Mouse (Mus musculus): ENCODE results near the gene Gm17455. TPM values are rescaled to one million over a fixed set of nuclear protein-coding genes. Genes with fewer than 3 reads are reported as not detected.

Gene Gm17455
- polyA plus RNA-seq, 1 experiment from 2014 or later = 0.89 TPM

DNA sequence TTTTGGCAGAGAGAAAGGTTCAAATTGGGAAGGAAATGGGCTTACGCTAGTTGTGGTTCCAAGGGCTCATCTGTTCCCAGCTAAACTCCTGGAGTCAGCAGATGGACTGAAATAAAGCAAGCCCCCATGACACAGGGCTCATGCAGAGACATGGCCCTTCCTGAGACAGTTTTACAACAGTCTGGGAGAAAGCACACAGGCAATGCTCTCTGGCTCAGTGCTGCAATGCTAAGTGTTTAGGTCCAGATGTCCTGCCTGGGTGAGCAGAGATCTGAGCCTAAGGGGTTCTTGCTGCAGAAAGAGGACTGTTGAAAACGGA lies 37.3 kb upstream of the Gm17455 start:
- Histone ChIP-seq H3K36me3 (no peaks in the 10 kb centered on the region), H3K4me1 (peaks cover 32% of the 10 kb centered on the region), H3K27ac (peak overlapping the region; percentile 57; the same call in 1 of the 2 replicates), H3K9me3 (no peaks in the 10 kb centered on the region), H3K4me3 (no peak overlapping the region), H3K27me3 (ENCODE audit: insufficient read depth, poor library complexity, severe bottlenecking) (no peaks in the 10 kb centered on the region)
- DNase-seq (ENCODE audit: low spot score) = no peak
- 66% methylated on average over 2 of the region's 2 CpGs for WGBS

DNA sequence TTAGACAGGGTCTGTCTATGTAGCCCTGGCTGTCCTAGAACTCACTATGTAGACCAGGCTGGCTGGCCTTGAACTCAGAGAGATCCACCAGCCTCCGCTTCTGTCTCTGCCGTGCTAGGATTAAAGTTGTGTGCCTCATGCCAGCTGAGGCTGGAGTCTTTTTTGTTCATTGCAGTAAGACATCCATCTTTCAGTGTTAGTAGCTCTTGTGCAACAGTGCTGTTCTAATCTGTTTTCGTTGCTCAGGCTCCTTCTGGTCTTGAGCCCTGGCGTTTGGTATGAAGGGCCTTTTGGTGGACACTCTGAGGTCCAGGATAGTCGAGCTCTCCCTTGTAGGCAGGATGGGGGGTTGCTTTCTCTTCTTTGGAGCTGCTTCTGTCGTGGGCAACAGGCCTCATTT lies 36.1 kb upstream of the Gm17455 start:
- peaks cover 32% of the 10 kb centered on the region for H3K4me1 ChIP-seq
- DNase-seq (ENCODE audit: low spot score) = no peak
- 77% methylated on average over 6 of the region's 6 CpGs for WGBS
- H3K27ac ChIP-seq = no peak overlapping the region
- H3K27me3 ChIP-seq (ENCODE audit: insufficient read depth, poor library complexity, severe bottlenecking) = no peaks in the 10 kb centered on the region
- H3K4me3 ChIP-seq = no peak overlapping the region
- no peaks in the 10 kb centered on the region for H3K36me3 ChIP-seq
- H3K9me3 ChIP-seq = no peaks in the 10 kb centered on the region

DNA sequence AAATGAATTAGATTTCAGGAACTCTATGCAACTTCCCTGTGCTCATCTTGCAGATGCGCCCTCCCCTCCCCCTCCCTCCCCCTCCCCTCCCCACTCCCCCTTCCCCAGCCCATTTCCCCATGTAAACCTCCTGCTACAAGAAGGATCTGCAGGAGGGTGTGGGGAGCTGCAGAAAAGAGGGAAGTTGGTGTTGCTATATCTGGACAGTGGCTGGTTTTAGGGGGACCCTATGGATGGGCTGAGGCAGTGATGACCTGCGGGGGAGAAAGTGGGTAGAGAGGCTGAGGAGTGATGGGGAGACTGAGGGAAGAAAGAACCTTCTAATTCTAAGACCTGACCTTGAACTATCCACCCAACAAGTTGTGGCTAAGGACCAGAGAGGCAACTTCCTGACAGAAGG lies 32.4 kb upstream of the Gm17455 start:
- no peaks in the 10 kb centered on the region for H3K9me3 ChIP-seq
- no peaks in the 10 kb centered on the region for H3K27me3 ChIP-seq (ENCODE audit: insufficient read depth, poor library complexity, severe bottlenecking)
- peaks cover 19% of the 10 kb centered on the region for H3K4me1 ChIP-seq
- DNase-seq (ENCODE audit: low spot score) = no peak
- no peak overlapping the region for H3K27ac ChIP-seq
- H3K4me3 ChIP-seq = no peak overlapping the region
- WGBS = 77% methylated on average over 2 of the region's 2 CpGs
- H3K36me3 ChIP-seq = no peaks in the 10 kb centered on the region

DNA sequence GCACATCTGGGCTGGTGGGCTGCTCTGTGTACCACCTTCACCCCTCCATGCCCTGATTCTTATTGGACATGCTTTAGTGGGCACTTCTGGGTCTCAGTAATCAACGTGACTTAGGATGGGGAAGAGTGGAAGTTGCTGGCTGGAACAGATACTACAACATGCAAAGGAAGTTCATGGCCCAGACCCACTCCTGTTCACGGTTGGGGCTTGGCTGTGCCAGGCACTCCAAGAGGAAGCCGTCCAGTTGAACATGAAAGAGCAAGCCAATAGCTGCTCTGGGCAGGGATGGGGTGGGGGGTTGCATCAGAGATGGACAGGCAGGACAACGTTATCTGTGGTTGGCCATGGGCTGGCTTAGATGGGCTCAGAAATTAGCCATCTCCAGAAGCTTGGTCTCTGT lies 31.6 kb upstream of the Gm17455 start:
- H3K4me1 ChIP-seq = peaks cover 19% of the 10 kb centered on the region
- no peak overlapping the region for H3K4me3 ChIP-seq
- H3K36me3 ChIP-seq = no peaks in the 10 kb centered on the region
- H3K27ac ChIP-seq = no peak overlapping the region
- H3K27me3 ChIP-seq (ENCODE audit: insufficient read depth, poor library complexity, severe bottlenecking) = no peaks in the 10 kb centered on the region
- 74% methylated on average over 4 of the region's 4 CpGs for WGBS
- no peak for DNase-seq (ENCODE audit: low spot score)
- H3K9me3 ChIP-seq = no peaks in the 10 kb centered on the region

DNA sequence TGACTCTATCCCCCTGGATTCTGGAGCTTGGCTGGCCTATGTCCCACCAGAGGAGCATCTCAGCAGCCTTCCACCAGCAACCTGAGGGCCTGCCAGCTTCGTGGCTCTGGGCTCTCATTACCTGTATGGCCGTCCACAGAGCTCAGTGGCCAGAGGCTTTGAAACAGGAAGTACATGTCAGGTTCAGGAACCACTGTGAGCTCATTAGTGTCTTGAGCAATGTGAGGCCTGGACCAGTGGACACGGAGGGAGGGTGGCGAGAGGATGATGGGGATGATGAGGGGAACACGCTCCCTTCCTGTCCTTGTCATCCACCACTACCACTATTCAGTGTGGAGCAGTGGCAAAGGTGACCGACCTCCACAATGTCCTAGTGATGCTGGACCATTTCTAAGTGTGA lies 30.1 kb upstream of the Gm17455 start:
- Histone ChIP-seq H3K27me3 (ENCODE audit: insufficient read depth, poor library complexity, severe bottlenecking) (no peaks in the 10 kb centered on the region), H3K27ac (no peak overlapping the region), H3K4me3 (no peak overlapping the region), H3K4me1 (peaks cover 25% of the 10 kb centered on the region), H3K9me3 (no peaks in the 10 kb centered on the region), H3K36me3 (no peaks in the 10 kb centered on the region)
- 80% methylated on average over 6 of the region's 6 CpGs for WGBS
- no peak for DNase-seq (ENCODE audit: low spot score)

DNA sequence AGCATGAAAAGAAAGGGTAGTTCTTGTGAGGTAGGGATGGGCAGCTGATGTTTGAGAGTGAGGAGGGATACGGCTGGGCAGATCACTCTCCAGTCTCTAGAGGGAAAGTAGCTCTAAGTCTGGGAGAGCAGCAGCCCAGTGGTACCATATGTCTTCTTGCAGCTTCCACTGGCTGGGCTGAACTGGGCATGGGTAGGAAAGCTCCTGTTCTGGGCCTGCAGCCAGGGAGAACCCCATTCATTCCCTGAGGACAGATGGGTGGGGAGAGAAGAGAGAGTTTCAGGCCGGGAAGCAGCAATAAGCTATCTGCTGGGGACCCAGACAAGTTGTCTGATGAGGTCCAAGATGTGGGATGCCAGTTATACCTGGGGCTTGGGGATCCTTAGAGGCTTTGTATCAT lies 29.4 kb upstream of the Gm17455 start:
- Histone ChIP-seq H3K9me3 (no peaks in the 10 kb centered on the region), H3K27me3 (ENCODE audit: insufficient read depth, poor library complexity, severe bottlenecking) (no peaks in the 10 kb centered on the region), H3K36me3 (no peaks in the 10 kb centered on the region), H3K27ac (no peak overlapping the region), H3K4me3 (no peak overlapping the region), H3K4me1 (peaks cover 18% of the 10 kb centered on the region)
- WGBS = 77% methylated on average over 2 of the region's 2 CpGs
- DNase-seq (ENCODE audit: low spot score) = no peak

DNA sequence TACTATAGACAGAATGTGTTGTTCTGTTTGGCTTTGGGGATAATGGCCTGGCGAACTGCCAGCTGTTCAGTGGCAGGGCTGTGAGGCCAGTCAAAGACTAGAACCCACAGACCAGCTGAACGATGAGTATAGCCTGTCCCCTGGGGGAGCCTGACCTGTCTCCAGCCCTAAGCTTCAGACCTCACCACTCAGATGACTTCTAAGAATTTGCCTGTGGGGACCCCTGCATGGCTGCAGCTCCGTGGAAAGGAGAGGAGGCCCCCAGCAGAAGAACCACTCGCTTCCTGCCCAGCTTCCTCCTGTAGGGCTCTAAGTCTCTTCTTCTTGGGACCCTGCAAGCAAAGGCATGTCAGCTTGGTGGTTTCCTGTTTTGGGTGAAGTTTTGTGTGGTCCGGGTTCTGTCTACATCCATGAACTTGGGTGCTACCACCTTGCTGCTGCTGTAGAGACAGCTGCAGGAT lies 28.9 kb upstream of the Gm17455 start:
- no peaks in the 10 kb centered on the region for H3K36me3 ChIP-seq
- peaks cover 14% of the 10 kb centered on the region for H3K4me1 ChIP-seq
- no peak for DNase-seq (ENCODE audit: low spot score)
- 72% methylated on average over 5 of the region's 5 CpGs for WGBS
- 0 out of 2 replicates have a peak overlapping the region, but pooled peaks have one; percentile 12 for H3K27ac ChIP-seq
- no peaks in the 10 kb centered on the region for H3K9me3 ChIP-seq
- no peak overlapping the region for H3K4me3 ChIP-seq
- no peaks in the 10 kb centered on the region for H3K27me3 ChIP-seq (ENCODE audit: insufficient read depth, poor library complexity, severe bottlenecking)

DNA sequence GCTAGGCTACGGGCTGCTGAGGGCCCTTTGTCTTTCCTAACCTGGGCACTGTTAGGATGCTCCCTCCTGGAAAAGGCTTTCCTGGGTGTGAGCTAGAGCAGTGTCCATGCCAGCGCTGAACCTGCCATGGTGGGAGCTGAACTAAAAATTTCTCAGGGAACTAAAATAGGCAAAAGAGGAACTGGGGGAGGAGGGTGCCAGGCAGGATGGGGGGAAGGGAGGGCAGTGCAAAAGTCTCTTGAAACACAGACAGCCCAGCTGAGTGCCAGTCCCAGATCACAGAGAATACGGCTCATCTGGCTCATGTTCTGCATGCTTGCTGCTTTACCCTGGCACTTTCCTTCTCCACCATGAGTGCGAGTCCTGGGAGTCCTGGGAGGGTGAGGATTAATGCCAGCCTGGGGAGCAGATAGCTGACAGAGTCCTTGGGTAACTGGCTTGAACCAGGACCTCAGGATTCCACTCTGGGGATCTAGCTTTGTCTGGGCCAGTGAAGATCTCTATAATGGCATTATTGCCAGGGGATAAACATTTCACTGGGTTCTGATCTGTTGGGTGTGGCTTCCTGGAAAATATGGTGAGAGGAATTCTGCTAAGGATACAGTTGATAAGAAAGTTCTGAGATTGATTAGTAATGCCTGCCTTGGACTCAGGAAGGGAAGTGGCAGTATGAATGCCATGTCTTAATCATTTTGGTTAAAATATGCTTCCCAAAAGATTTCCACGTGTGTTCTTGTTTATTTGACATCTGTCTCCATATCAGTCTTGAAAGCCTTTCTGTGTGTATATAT lies 27.7 kb upstream of the Gm17455 start:
- no peaks in the 10 kb centered on the region for H3K9me3 ChIP-seq
- H3K27ac ChIP-seq = no peak overlapping the region
- no peaks in the 10 kb centered on the region; the same call in 1 of the 2 replicates for H3K27me3 ChIP-seq (ENCODE audit: insufficient read depth, poor library complexity, severe bottlenecking)
- H3K36me3 ChIP-seq = no peaks in the 10 kb centered on the region
- H3K4me3 ChIP-seq = no peak overlapping the region
- no peak for DNase-seq (ENCODE audit: low spot score)
- 75% methylated on average over 5 of the region's 5 CpGs for WGBS
- H3K4me1 ChIP-seq = peaks cover 14% of the 10 kb centered on the region

DNA sequence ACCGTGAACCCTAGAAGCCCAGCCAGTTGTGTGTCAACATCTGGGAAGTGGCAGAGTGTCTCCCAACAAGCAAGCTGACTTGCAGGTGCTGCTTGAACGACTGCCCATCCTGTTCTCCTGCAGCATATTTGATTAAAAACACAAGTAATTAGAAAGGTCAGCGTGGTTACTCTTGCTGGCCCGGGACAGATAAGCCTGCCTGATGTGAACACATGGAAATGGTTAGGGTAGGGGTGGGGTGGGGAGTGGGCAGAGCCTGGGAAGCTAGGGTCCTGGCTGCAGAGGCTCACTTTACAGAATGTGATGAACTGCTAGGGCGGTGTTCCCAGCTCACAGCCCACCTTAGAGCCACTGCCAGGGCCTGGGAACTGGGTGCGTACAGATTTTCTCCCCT lies 26.0 kb upstream of the Gm17455 start:
- peaks cover 14% of the 10 kb centered on the region for H3K4me1 ChIP-seq
- WGBS = 34% methylated on average over 6 of the region's 6 CpGs
- no peaks in the 10 kb centered on the region; the same call in 1 of the 2 replicates for H3K27me3 ChIP-seq (ENCODE audit: insufficient read depth, poor library complexity, severe bottlenecking)
- DNase-seq (ENCODE audit: low spot score) = no peak
- H3K4me3 ChIP-seq = no peak overlapping the region
- no peaks in the 10 kb centered on the region for H3K9me3 ChIP-seq
- H3K27ac ChIP-seq = peak overlapping the region; percentile 59
- H3K36me3 ChIP-seq = no peaks in the 10 kb centered on the region

DNA sequence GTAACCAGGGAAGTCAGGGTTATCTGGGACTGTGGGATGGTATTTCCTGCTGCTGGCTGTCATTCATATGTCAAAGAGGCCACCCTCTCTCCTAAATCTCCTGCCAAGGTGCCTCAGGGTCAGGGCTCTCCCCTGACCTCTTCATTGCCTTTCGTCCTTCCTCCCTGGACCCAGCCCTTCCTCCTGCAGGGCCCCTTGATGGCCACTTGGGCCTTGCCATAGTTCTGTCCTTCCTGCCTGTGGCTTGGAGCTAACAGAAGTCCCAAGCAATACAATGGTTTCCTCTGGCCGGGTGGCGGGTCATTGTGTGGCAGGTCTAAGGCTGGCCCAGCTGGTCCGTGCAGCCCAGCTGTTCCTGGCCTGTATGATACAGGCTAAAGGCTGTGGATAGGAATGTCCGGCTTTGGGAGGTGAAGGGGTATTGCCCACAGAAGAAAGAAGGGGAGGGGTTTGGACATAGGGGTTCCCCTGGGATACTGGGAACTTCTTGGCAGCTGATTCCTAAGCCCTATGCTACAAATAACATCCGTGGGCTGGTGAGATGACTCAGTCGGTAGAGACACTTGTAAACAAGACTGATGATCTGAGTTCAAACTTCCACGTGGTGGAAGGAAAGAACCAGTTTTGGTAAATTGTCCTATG lies 25.5 kb upstream of the Gm17455 start:
- WGBS = 52% methylated on average over 8 of the region's 8 CpGs
- peaks cover 14% of the 10 kb centered on the region for H3K4me1 ChIP-seq
- H3K27ac ChIP-seq = peak overlapping the region; percentile 59
- DNase-seq (ENCODE audit: low spot score) = no peak
- no peaks in the 10 kb centered on the region; the same call in 1 of the 2 replicates for H3K27me3 ChIP-seq (ENCODE audit: insufficient read depth, poor library complexity, severe bottlenecking)
- H3K9me3 ChIP-seq = no peaks in the 10 kb centered on the region
- H3K4me3 ChIP-seq = no peak overlapping the region
- H3K36me3 ChIP-seq = no peaks in the 10 kb centered on the region

DNA sequence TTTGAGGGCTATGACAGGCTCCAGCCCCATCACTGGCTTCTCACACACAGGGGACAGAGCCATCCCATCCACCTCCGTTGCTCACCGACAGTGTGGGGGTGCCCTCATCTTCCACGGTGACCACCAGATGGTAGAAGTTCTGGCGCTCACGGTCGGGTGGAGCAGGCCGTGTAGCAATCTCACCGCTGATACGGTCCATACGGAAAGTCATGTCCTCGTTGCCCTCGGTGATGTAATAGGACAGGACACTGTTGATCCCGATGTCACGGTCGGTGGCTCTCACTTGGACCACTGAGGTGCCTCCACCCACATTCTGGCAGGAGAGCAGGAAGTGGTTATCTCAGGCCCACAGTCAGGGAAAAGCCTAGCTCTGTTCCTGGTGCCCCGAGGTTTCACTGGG lies 22.8 kb upstream of the Gm17455 start:
- DNase-seq (ENCODE audit: low spot score) = no peak
- WGBS = 78% methylated on average over 16 of the region's 16 CpGs
- no peaks in the 10 kb centered on the region for H3K9me3 ChIP-seq
- H3K27ac ChIP-seq = 0 out of 2 replicates have a peak overlapping the region, but pooled peaks have one; percentile 30
- H3K36me3 ChIP-seq = no peaks in the 10 kb centered on the region
- H3K4me3 ChIP-seq = no peak overlapping the region
- H3K27me3 ChIP-seq (ENCODE audit: insufficient read depth, poor library complexity, severe bottlenecking) = no peaks in the 10 kb centered on the region; the same call in 1 of the 2 replicates
- peaks cover 34% of the 10 kb centered on the region for H3K4me1 ChIP-seq

DNA sequence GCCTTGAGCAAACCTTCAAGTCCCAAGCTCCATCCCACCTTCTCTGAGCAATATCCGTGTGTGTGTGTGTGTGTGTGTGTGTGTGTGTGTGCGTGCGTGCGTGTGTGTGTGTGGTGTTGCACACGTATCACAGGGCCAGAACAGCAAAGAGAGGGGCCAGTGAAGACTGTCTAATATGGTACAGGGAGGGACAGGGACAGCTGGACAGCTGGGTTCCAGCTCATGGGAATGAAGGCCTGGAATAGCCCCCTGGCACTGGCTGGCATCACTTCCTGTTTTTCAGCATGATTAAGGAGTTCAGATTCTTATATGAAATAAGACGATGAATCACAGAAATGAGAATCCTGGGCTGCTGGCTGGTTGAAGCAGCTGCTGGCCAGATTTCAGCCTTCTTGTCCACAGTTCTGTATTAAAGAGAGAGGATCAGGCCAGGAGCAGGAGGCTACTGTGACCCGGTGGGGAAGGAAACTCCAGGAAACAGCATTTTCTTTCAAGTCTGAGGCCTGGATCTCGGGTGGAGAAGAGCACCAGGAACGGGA lies 20.0 kb upstream of the Gm17455 start:
- Histone ChIP-seq H3K27ac (peak overlapping the region; percentile 30; the same call in 1 of the 2 replicates), H3K27me3 (ENCODE audit: insufficient read depth, poor library complexity, severe bottlenecking) (no peaks in the 10 kb centered on the region; the same call in 1 of the 2 replicates), H3K4me3 (no peak overlapping the region), H3K9me3 (no peaks in the 10 kb centered on the region), H3K36me3 (no peaks in the 10 kb centered on the region), H3K4me1 (peaks cover 20% of the 10 kb centered on the region)
- 77% methylated on average over 9 of the region's 9 CpGs for WGBS
- no peak for DNase-seq (ENCODE audit: low spot score)

DNA sequence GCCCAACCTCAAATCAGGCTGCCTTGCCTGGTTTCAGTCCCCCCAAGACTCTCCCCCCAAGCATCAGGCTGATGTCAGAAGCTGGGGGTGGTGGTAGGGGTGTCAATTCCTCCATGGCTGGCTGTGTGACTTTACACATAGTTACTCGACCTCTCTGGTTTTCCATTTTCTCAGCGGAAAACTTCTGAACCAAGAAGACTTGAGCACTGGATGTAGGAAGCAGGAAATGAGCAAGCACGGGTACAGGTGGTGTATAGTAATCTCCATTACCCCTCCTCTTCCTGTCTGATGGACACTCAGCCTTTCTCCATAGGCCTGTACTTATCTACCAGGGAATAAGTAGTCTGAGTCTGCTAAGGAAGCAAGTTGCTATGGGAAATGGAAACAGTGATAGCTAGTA lies 19.3 kb upstream of the Gm17455 start:
- no peak for DNase-seq (ENCODE audit: low spot score)
- 0 out of 2 replicates have a peak overlapping the region, but pooled peaks have one; percentile 30 for H3K27ac ChIP-seq
- no peak overlapping the region for H3K4me3 ChIP-seq
- H3K36me3 ChIP-seq = no peaks in the 10 kb centered on the region
- no peaks in the 10 kb centered on the region; the same call in 1 of the 2 replicates for H3K27me3 ChIP-seq (ENCODE audit: insufficient read depth, poor library complexity, severe bottlenecking)
- H3K4me1 ChIP-seq = peaks cover 20% of the 10 kb centered on the region
- no peaks in the 10 kb centered on the region for H3K9me3 ChIP-seq
- 63% methylated on average over 3 of the region's 3 CpGs for WGBS
